Comparison of ENCODE assay signal across 8 mouse cellular contexts in the genomic region with DNA sequence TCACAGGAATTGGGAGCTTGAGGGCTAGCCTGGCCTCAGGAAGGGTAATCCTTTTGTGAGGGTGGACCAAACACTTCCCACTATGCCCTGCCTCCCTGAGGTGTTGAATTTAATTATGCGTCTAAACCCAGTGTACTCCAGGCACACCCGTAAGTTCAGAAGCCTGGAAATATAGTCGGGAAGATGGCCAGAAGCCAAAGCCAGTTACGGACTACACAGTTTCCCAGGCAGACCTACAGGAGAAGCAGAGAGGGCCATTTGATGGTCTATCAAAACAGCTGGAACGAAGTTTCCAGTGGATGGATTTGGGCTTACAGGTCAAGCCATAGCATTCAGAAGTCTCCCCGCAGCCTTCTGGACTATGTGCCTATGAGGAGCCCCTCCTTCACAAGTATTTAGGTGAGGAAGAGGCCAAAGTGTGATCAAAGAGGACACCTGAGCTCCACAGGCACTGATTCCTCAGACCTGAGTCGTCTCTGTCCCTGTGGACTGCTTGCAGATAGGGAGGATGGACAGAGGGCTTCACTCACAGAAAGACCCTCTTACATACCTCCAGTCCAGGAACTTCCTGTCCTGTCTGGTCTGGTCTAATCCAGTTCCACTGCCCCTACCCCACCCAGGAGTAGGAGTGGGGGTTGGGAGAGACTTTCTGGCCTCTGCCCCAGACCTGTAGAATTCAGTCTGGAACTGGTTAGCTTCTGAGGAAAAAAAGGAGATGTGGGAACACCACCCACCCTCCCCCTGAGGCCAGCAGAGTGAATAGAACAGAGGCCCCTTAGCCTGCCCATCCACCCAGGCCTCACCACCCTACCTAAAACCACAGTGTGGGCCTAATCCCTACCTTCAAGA. TPM values are rescaled to one million over a fixed set of nuclear protein-coding genes. Genes with fewer than 3 reads are reported as not detected.
DNase-seq lines count a peak whose midpoint lies in the region; ATAC-seq and TF ChIP-seq lines count a peak whose summit lies in the region.
"Had no signal": no experiment of that assay in that cellular context is flagged by ENCODE, and none has a peak within 500 bp of the region (broad histone marks: within the 10 kb centered on the region; RNA-seq: fewer than 3 reads in every experiment).

No protein-coding gene starts in this region.

- H3K27me3 ChIP-seq in E14TG2a.4 (ENCODE audit: insufficient read depth, low read length), result no peaks in the 10 kb centered on the region
- H3K27me3 ChIP-seq in hindbrain, embryonic 13.5 days, result no peaks in the 10 kb centered on the region
- no peaks in the 10 kb centered on the region for H3K27me3 ChIP-seq in liver, embryonic 12.5 days (replicated peaks)

- peak overlapping the region; percentile 82 for H3K27ac ChIP-seq in hindbrain, embryonic 13.5 days
- H3K27ac ChIP-seq in liver, embryonic 12.5 days, result peak overlapping the region; percentile 72; the same call in 1 of the 2 replicates

- peak overlapping the region; percentile 30; the same call in 1 of the 2 replicates for H3K4me3 ChIP-seq in E14TG2a.4 (replicated peaks; ENCODE audit: low read length)
- no peak overlapping the region for H3K4me3 ChIP-seq in hindbrain, embryonic 13.5 days
- no peak overlapping the region for H3K4me3 ChIP-seq in liver, embryonic 12.5 days

- ATAC-seq in hindbrain, embryonic 13.5 days (ENCODE audit: low FRiP score), result no peak
- ATAC-seq in liver, embryonic 12.5 days, result no peak
- ATAC-seq in megakaryocyte progenitor cell, adult 5-6 weeks (replicated peaks; ENCODE audit: poor library complexity), result no peak
- no peak for ATAC-seq in erythroid progenitor cell, adult 5-6 weeks (replicated peaks; ENCODE audit: low FRiP score, poor library complexity, severe bottlenecking)

- H3K9ac ChIP-seq in hindbrain, embryonic 13.5 days, result peak overlapping the region; percentile 8; the same call in 1 of the 2 replicates
- H3K9ac ChIP-seq in liver, embryonic 12.5 days, result no peak overlapping the region

- H3K36me3 ChIP-seq in E14TG2a.4 (ENCODE audit: insufficient read depth, low read length), result peaks cover 46% of the 10 kb centered on the region
- peaks cover 62% of the 10 kb centered on the region for H3K36me3 ChIP-seq in hindbrain, embryonic 13.5 days
- H3K36me3 ChIP-seq in liver, embryonic 12.5 days, result peaks cover 53% of the 10 kb centered on the region

- 75% methylated on average over 7 of the region's 7 CpGs for WGBS in hindbrain, embryonic 13.5 days
- 76% methylated on average over 7 of the region's 7 CpGs for WGBS in liver, embryonic 12.5 days (ENCODE audit: insufficient replicate concordance)

- no peak for TF ChIP-seq CTCF in E14TG2a.4 (conservative IDR thresholded peaks at IDR 0.05; ENCODE audit: low read length)

- DNase-seq in MN1 (ENCODE audit: low spot score), result peak; percentile 46
- DNase-seq in left cerebral cortex, adult 8-10 months (ENCODE audit: low spot score in 2 of 2), result no peak

- H3K9me3 ChIP-seq in E14TG2a.4 (ENCODE audit: low read length), result no peaks in the 10 kb centered on the region
- no peaks in the 10 kb centered on the region for H3K9me3 ChIP-seq in hindbrain, embryonic 13.5 days
- H3K9me3 ChIP-seq in liver, embryonic 12.5 days (replicated peaks), result no peaks in the 10 kb centered on the region

- peaks cover 83% of the 10 kb centered on the region for H3K4me1 ChIP-seq in E14TG2a.4 (replicated peaks; ENCODE audit: low read depth, low read length)
- peaks cover 55% of the 10 kb centered on the region for H3K4me1 ChIP-seq in hindbrain, embryonic 13.5 days (replicated peaks)
- peaks cover 36% of the 10 kb centered on the region for H3K4me1 ChIP-seq in liver, embryonic 12.5 days

- H3K4me2 ChIP-seq in hindbrain, embryonic 13.5 days, result no peak overlapping the region
- no peak overlapping the region for H3K4me2 ChIP-seq in liver, embryonic 12.5 days

RNA-seq across cellular contexts. Expression of a gene that starts 1.1 kb away (rescaled TPM):
- polyA plus RNA-seq in hindbrain, embryonic 13.5 days (2015; fragmentation: Nextera tagmentation; extraction: Ambion mirVana), result 6.5 and 8.3 TPM in 2 replicates
- polyA plus RNA-seq in liver, embryonic 12.5 days (2016; fragmentation: Nextera tagmentation; extraction: Ambion mirVana), result 6.9 and 7.4 TPM in 2 replicates
- 0.35 and 0.64 TPM in 2 replicates for total RNA-seq in megakaryocyte progenitor cell, adult 5-6 weeks (2015)
- total RNA-seq in megakaryocyte progenitor cell, adult 5-6 weeks (2017), result 0.88 and 2.8 TPM in 2 replicates
- 6.1 and 11.3 TPM in 2 replicates for total RNA-seq in erythroid progenitor cell, adult 5-6 weeks (2015; ENCODE audit: low replicate concordance)
- total RNA-seq in erythroid progenitor cell, adult 5-6 weeks (2017; ENCODE audit: low replicate concordance), result 2.8 and 9.6 TPM in 2 replicates
- 10 to 100 TPM; 16.6 to 22.2 (median 19.5) TPM for total RNA-seq in left cerebral cortex, adult 8-10 months (2022)

RNA-seq across cellular contexts. Expression of a gene that starts 15.9 kb away (rescaled TPM):
- polyA plus RNA-seq in hindbrain, embryonic 13.5 days (2015; fragmentation: Nextera tagmentation; extraction: Ambion mirVana), result not detected in 2 replicates
- not detected in 2 replicates for polyA plus RNA-seq in liver, embryonic 12.5 days (2016; fragmentation: Nextera tagmentation; extraction: Ambion mirVana)
- total RNA-seq in megakaryocyte progenitor cell, adult 5-6 weeks (2015), result not detected in 2 replicates
- not detected in 2 replicates for total RNA-seq in megakaryocyte progenitor cell, adult 5-6 weeks (2017)
- total RNA-seq in erythroid progenitor cell, adult 5-6 weeks (2015; ENCODE audit: low replicate concordance), result not detected in 2 replicates
- not detected in 2 replicates for total RNA-seq in erythroid progenitor cell, adult 5-6 weeks (2017; ENCODE audit: low replicate concordance)
- not detected for total RNA-seq in left cerebral cortex, adult 8-10 months (2022)
- total RNA-seq: common myeloid progenitor, adult 5-6 weeks had no signal

RNA-seq across cellular contexts. Expression of a gene that starts 21.2 kb away (rescaled TPM):
- polyA plus RNA-seq in hindbrain, embryonic 13.5 days (2015; fragmentation: Nextera tagmentation; extraction: Ambion mirVana), result 33.7 TPM in 2 replicates
- 15.5 and 17.5 TPM in 2 replicates for polyA plus RNA-seq in liver, embryonic 12.5 days (2016; fragmentation: Nextera tagmentation; extraction: Ambion mirVana)
- total RNA-seq in megakaryocyte progenitor cell, adult 5-6 weeks (2015), result 5.9 TPM in 2 replicates
- total RNA-seq in megakaryocyte progenitor cell, adult 5-6 weeks (2017), result 9.3 and 14.1 TPM in 2 replicates
- total RNA-seq in erythroid progenitor cell, adult 5-6 weeks (2015; ENCODE audit: low replicate concordance), result 1.3 TPM in 1 of 2 replicates, not detected in the other
- total RNA-seq in erythroid progenitor cell, adult 5-6 weeks (2017; ENCODE audit: low replicate concordance), result 1.0 TPM in 1 of 2 replicates, not detected in the other
- total RNA-seq in left cerebral cortex, adult 8-10 months (2022), result 10 to 100 TPM; 23.3 to 27.7 (median 25.2) TPM

RNA-seq across cellular contexts. Expression of a gene that starts 21.3 kb away (rescaled TPM):
- 21.6 and 24.0 TPM in 2 replicates for polyA plus RNA-seq in hindbrain, embryonic 13.5 days (2015; fragmentation: Nextera tagmentation; extraction: Ambion mirVana)
- polyA plus RNA-seq in liver, embryonic 12.5 days (2016; fragmentation: Nextera tagmentation; extraction: Ambion mirVana), result 23.9 and 25.8 TPM in 2 replicates
- 34.3 and 35.8 TPM in 2 replicates for total RNA-seq in megakaryocyte progenitor cell, adult 5-6 weeks (2015)
- total RNA-seq in megakaryocyte progenitor cell, adult 5-6 weeks (2017), result 21.6 and 21.7 TPM in 2 replicates
- total RNA-seq in erythroid progenitor cell, adult 5-6 weeks (2015; ENCODE audit: low replicate concordance), result 15.5 and 19.3 TPM in 2 replicates
- 12.1 and 13.9 TPM in 2 replicates for total RNA-seq in erythroid progenitor cell, adult 5-6 weeks (2017; ENCODE audit: low replicate concordance)
- total RNA-seq in left cerebral cortex, adult 8-10 months (2022), result 10 to 100 TPM; 16.7 to 23.0 (median 19.6) TPM

RNA-seq across cellular contexts. Expression of a gene that starts 24.5 kb away (rescaled TPM):
- 0.10 and 0.36 TPM in 2 replicates for polyA plus RNA-seq in hindbrain, embryonic 13.5 days (2015; fragmentation: Nextera tagmentation; extraction: Ambion mirVana)
- 0.11 and 0.12 TPM in 2 replicates for polyA plus RNA-seq in liver, embryonic 12.5 days (2016; fragmentation: Nextera tagmentation; extraction: Ambion mirVana)
- total RNA-seq in megakaryocyte progenitor cell, adult 5-6 weeks (2015), result not detected in 2 replicates
- total RNA-seq in megakaryocyte progenitor cell, adult 5-6 weeks (2017), result 0.07 TPM in 1 of 2 replicates, not detected in the other
- total RNA-seq in erythroid progenitor cell, adult 5-6 weeks (2015; ENCODE audit: low replicate concordance), result not detected in 2 replicates
- total RNA-seq in erythroid progenitor cell, adult 5-6 weeks (2017; ENCODE audit: low replicate concordance), result 0.13 TPM in 1 of 2 replicates, not detected in the other
- total RNA-seq in left cerebral cortex, adult 8-10 months (2022), result 1 to 10 TPM; 3.8 to 8.8 (median 5.5) TPM
- total RNA-seq: common myeloid progenitor, adult 5-6 weeks had no signal
